Comparison of ENCODE assay signal across 14 mouse cellular contexts in the genomic region with DNA sequence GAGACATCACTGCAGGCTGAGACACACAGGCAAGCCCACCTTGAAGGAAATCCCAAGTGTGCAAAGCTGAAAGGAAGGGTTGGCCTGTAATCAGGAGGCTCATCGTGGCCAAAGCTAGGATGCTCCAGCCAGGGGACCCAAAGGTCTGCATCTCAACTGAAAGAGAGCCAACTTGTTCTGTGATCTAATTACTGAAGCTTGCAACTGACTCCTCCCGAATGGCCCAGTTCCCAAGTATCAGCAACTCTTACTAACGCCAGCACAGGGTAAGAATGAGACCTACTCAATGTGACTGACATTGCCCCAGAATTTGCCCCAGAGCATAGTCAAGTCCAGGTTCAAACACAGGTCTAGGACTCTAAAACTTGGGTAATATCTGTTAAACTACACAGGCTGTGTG. TPM values are rescaled to one million over a fixed set of nuclear protein-coding genes. Genes with fewer than 3 reads are reported as not detected.
A peak's percentile ranks its signal among the peaks of the same experiment; 100 is the strongest.
DNase-seq lines count a peak whose midpoint lies in the region; ATAC-seq and TF ChIP-seq lines count a peak whose summit lies in the region.
"Had no signal": no experiment of that assay in that cellular context is flagged by ENCODE, and none has a peak within 500 bp of the region (broad histone marks: within the 10 kb centered on the region; RNA-seq: fewer than 3 reads in every experiment).

No protein-coding gene starts in this region.

- H3K36me3 ChIP-seq in kidney, adult 2 months (ENCODE audit: control insufficient read depth, insufficient read depth, low read length), result no peaks in the 10 kb centered on the region
- peaks cover 5% of the 10 kb centered on the region; the same call in 1 of the 2 replicates for H3K36me3 ChIP-seq in kidney, embryonic 16.5 days (ENCODE audit: insufficient read depth, low read length)
- H3K36me3 ChIP-seq in hindbrain, embryonic 16.5 days (ENCODE audit: control insufficient read depth, insufficient read depth, low read length), result no peaks in the 10 kb centered on the region
- H3K36me3 ChIP-seq: lung, embryonic 15.5 days had no signal

- no peak overlapping the region for H3K9ac ChIP-seq in kidney, embryonic 16.5 days (replicated peaks; ENCODE audit: low read length)
- no peak overlapping the region for H3K9ac ChIP-seq in hindbrain, embryonic 16.5 days (ENCODE audit: low read depth, low read length)
- H3K9ac ChIP-seq: lung, embryonic 15.5 days had no signal

- 52% methylated on average over 3 of the region's 3 CpGs for WGBS in kidney, adult 2 months
- 62% methylated on average over 3 of the region's 3 CpGs for WGBS in kidney, embryonic 16.5 days
- WGBS in hindbrain, embryonic 16.5 days, result 54% methylated on average over 3 of the region's 3 CpGs

- no peak overlapping the region for H3K27ac ChIP-seq in kidney, adult 2 months (ENCODE audit: insufficient read depth, low read depth, low read length)
- no peak overlapping the region for H3K27ac ChIP-seq in kidney, embryonic 16.5 days (ENCODE audit: low read length)
- H3K27ac ChIP-seq in hindbrain, embryonic 16.5 days (ENCODE audit: low read depth, low read length), result no peak overlapping the region
- H3K27ac ChIP-seq: hindbrain, postnatal 0 days; kidney, postnatal 0 days; lung, embryonic 15.5 days had no signal

- H3K4me2 ChIP-seq in kidney, embryonic 16.5 days (replicated peaks; ENCODE audit: low read depth, low read length), result no peak overlapping the region
- H3K4me2 ChIP-seq in hindbrain, embryonic 16.5 days (ENCODE audit: low read length), result no peak overlapping the region
- H3K4me2 ChIP-seq: lung, embryonic 15.5 days had no signal

- no peak for TF ChIP-seq CTCF in kidney, adult 2 months (conservative IDR thresholded peaks at IDR 0.05; ENCODE audit: insufficient read depth, insufficient read length, low read depth, low read length)

- H3K4me3 ChIP-seq in kidney, adult 2 months (ENCODE audit: insufficient read depth, low read depth, low read length), result no peak overlapping the region
- no peak overlapping the region for H3K4me3 ChIP-seq in kidney, embryonic 16.5 days (ENCODE audit: low read length)
- H3K4me3 ChIP-seq in hindbrain, embryonic 16.5 days (ENCODE audit: low read length), result no peak overlapping the region
- H3K4me3 ChIP-seq: lung, embryonic 15.5 days had no signal

- no peaks in the 10 kb centered on the region for H3K4me1 ChIP-seq in kidney, adult 2 months (ENCODE audit: control insufficient read depth, insufficient read depth, low read length)
- H3K4me1 ChIP-seq in kidney, embryonic 16.5 days (ENCODE audit: insufficient read depth, low read length), result peaks cover 15% of the 10 kb centered on the region
- no peaks in the 10 kb centered on the region for H3K4me1 ChIP-seq in hindbrain, embryonic 16.5 days (ENCODE audit: control insufficient read depth, insufficient read depth, low read depth, low read length)

- no peaks in the 10 kb centered on the region for H3K9me3 ChIP-seq in kidney, embryonic 16.5 days (ENCODE audit: low read length)
- H3K9me3 ChIP-seq in hindbrain, embryonic 16.5 days (ENCODE audit: control insufficient read depth, low read length), result no peaks in the 10 kb centered on the region
- H3K9me3 ChIP-seq: lung, embryonic 15.5 days had no signal

- ATAC-seq in kidney, embryonic 16.5 days (ENCODE audit: low FRiP score, low TSS enrichment), result no peak
- ATAC-seq in hindbrain, embryonic 16.5 days, result no peak
- ATAC-seq: hindbrain, postnatal 0 days had no signal

- TF ChIP-seq POLR2A in kidney, adult 2 months (IDR thresholded peaks at IDR 0.05; ENCODE audit: low read depth, low read length), result no peak

- intact Hi-C loops in gastrocnemius, postnatal 14 days (cut with DNase I; ENCODE audit: low total_unique reads), result no loop called here

- no peaks in the 10 kb centered on the region for H3K27me3 ChIP-seq in kidney, adult 2 months (replicated peaks; ENCODE audit: control insufficient read depth, insufficient read depth, low read length)
- H3K27me3 ChIP-seq in kidney, embryonic 16.5 days (ENCODE audit: insufficient read depth, low read length), result no peaks in the 10 kb centered on the region
- H3K27me3 ChIP-seq in hindbrain, embryonic 16.5 days (replicated peaks; ENCODE audit: control insufficient read depth, insufficient read depth, low read length), result no peaks in the 10 kb centered on the region
- H3K27me3 ChIP-seq: lung, embryonic 15.5 days had no signal

- peak; percentile 8 for DNase-seq in kidney, adult 2 months
- peak; percentile 11 for DNase-seq in adipocyte (ENCODE audit: low spot score)
- peak; percentile 24 for DNase-seq in gastrocnemius, postnatal 14 days
- peak; percentile 16 for DNase-seq in lung, postnatal 25 days (ENCODE audit: low spot score)
- DNase-seq in right cerebral cortex, adult 2 months (ENCODE audit: low spot score in 2 of 2), result no peak
- no peak for DNase-seq in thymus, postnatal 36 days
- DNase-seq: cerebellum, adult 9-10 months; midbrain, embryonic 14.5 days; thymus, adult 18-20 months had no signal

RNA-seq across cellular contexts. Expression of a gene that starts 53.9 kb away (rescaled TPM):
- polyA plus RNA-seq in kidney, adult 2 months (2012; rRNA removed), result 12.8 and 15.4 TPM in 2 replicates
- 36.2 and 37.0 TPM in 2 replicates for polyA plus RNA-seq in kidney, embryonic 16.5 days (2015; fragmentation: Nextera tagmentation; extraction: Ambion mirVana)
- 10 to 100 TPM; 20.2 to 27.2 TPM for total RNA-seq in gastrocnemius, postnatal 14 days (2021)
- 20.9 and 25.1 TPM in 2 replicates for polyA plus RNA-seq in hindbrain, embryonic 16.5 days (2015; fragmentation: Nextera tagmentation; extraction: Ambion mirVana)

Comparison
In these comparisons a context has a peak if more than half of its experiments do, and no peak if none do; other contexts are left out.
1. DNase-seq: peak in kidney, adult 2 months (single experiment), adipocyte (single experiment), gastrocnemius, postnatal 14 days (single experiment) and lung, postnatal 25 days (single experiment); none in right cerebral cortex, adult 2 months (0 of 2) and thymus, postnatal 36 days (0 of 2).